Mouse (Mus musculus): Measurements from ENCODE around the gene Klhl41.

DNA sequence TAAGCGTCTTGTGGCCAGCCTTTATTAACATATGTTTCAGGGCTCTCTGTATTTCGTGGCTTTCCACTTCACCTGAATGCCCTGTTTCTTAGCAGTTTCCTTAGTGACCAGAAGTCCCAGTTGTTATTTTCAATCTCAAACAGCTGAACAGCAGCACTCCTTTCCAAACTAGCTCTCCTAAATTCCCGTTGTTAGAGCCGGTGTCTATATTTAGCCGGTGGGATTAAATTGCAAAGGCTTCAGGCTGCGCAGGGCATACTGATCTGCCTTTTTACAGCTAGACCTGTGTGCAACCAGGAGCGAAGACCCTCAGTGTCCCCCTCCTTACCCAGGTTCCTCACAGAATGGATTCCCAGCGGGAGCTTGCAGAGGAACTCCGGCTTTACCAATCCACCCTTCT is at the start of gene Klhl41:
- TF ChIP-seq CTCF (IDR thresholded peaks at IDR 0.05; ENCODE audit: extremely low read depth, insufficient read depth, insufficient read length, insufficient replicate concordance), result no peak
- TF ChIP-seq POLR2A (IDR thresholded peaks at IDR 0.05; ENCODE audit: low read depth, low read length), result no peak
